Mouse (Mus musculus) hindbrain, embryonic 13.5 days (tissue): Measurements from ENCODE around the gene Stfa2. TPM values are rescaled to one million over a fixed set of nuclear protein-coding genes. Genes with fewer than 3 reads are reported as not detected.
"Not testable (repeated sequence)": the region's sequence is repeated elsewhere in the genome, so short reads cannot be mapped to it uniquely, and the experiment has no call there.

Source experiments
- ATAC-seq: fragments of 200-750 bp; cut with Nextera tagmentation; 2 replicates; pipeline ENCODE4 v1.8.0; 2017; ENCODE audit warnings: moderate TSS enrichment; ENCODE audit not compliant: low FRiP score
- H3K27ac ChIP-seq: fragments of 300-500 bp; sonication (generic); 2 replicates; pipeline ENCODE4 v1.5.1; 2015; ENCODE audit warnings: inconsistent platforms, mild to moderate bottlenecking, moderate library complexity
- H3K27me3 ChIP-seq: fragments of 300-500 bp; sonication (generic); 2 replicates; pipeline ENCODE4 v1.6.1; 2015; ENCODE audit warnings: mild to moderate bottlenecking, inconsistent platforms
- H3K36me3 ChIP-seq: fragments of 300-500 bp; sonication (generic); 2 replicates; pipeline ENCODE4 v1.6.1; 2015; ENCODE audit warnings: mild to moderate bottlenecking, inconsistent platforms
- H3K4me1 ChIP-seq: fragments of 300-500 bp; sonication (generic); replicated peaks from 2 replicates; pipeline ENCODE4 v1.6.1; 2015; ENCODE audit warnings: inconsistent platforms
- H3K4me2 ChIP-seq: fragments of 300-500 bp; sonication (generic); 2 replicates; pipeline ENCODE4 v1.6.1; 2015; ENCODE audit warnings: inconsistent platforms, mild to moderate bottlenecking, moderate library complexity
- H3K4me3 ChIP-seq: fragments of 300-500 bp; sonication (generic); 2 replicates; pipeline ENCODE4 v1.5.1; 2015; ENCODE audit warnings: mild to moderate bottlenecking, inconsistent platforms
- H3K9ac ChIP-seq: fragments of 300-500 bp; sonication (generic); 2 replicates; pipeline ENCODE4 v1.6.1; 2015; ENCODE audit warnings: mild to moderate bottlenecking, inconsistent platforms
- H3K9me3 ChIP-seq: fragments of 300-500 bp; sonication (generic); 2 replicates; pipeline ENCODE4 v1.6.1; 2016; ENCODE audit warnings: inconsistent platforms
- WGBS: fragments of 180-500 bp; shearing (Covaris S2); methylation state at CpG from one replicate; pipeline ENCODE4 v1.1.7; 2015; 5-methylcytosine and 5-hydroxymethylcytosine counted together
- polyA plus RNA-seq: library from polyadenylated mRNA; unstranded; fragments of >200 nt; fragmentation: Nextera tagmentation; extraction: Ambion mirVana; gene quantifications from 2 replicates; pipeline ENCODE4 v1.2.1, GENCODE M21; 2015

Stfa2 gene
- polyA plus RNA-seq, result 0.63 TPM in 1 of 2 replicates, not detected in the other

DNA sequence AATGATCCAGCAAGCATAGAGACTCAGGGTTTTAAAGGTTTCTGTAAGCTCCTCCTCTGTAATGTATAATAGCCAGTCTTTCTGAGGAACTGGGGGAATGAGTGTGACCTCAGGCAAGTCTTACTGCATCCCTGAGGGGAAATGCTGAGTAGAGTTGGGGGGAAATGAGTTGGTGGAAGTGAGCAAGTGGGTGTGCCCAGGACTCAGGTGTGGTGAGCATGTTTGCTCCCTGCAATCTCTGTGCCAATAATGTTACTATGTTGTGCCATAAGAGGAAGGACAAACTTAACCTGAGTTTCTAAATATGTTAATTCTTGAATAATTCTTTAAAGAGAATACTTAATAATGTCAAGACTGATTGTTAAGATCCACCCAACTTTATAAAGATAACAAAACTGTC lies at the start of gene Stfa2:
Gene Stfa2 (minus strand): TSS at position 101 of the 400 bp plus-strand sequence.
- Histone ChIP-seq H3K4me2 (no peak within 1 kb of the TSS), H3K27me3 (no peaks in the 10 kb centered on the region), H3K4me1 (no peaks in the 10 kb centered on the region), H3K9ac (no peak within 1 kb of the TSS), H3K36me3 (no peaks in the 10 kb centered on the region), H3K9me3 (no peaks in the 10 kb centered on the region), H3K4me3 (no peak within 1 kb of the TSS), H3K27ac (no peak within 1 kb of the TSS)
- no peak for ATAC-seq

DNA sequence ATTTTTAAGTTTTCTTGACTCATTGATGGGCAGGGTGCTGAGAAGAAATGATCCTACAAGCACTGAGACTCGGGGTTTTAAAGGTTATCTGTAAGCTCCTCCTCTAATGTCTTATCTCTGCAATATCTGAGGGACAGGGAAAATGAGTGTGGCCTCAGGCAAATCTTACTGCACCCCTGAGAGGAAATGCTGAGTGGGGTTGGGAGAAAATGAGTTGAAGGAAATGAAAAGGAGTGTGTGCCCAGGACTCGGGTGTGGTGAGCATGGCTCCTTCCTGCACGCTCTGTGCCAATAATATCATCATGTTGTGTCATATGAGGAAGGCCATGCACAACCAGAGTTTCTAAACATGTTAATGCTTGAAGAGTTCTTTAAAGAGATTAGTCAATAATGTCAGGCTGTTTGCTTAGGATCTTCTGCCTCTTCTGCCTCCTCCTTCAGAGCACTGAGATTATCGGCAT lies 47.1 kb upstream of the Stfa2 start, which contains the start of gene Stfa3:
Gene Stfa3 (minus strand): TSS at position 51 of the 461 bp plus-strand sequence.
- Histone ChIP-seq H3K9ac (no peak within 1 kb of the TSS), H3K4me3 (no peak within 1 kb of the TSS), H3K9me3 (no peaks in the 10 kb centered on the region), H3K4me2 (no peak within 1 kb of the TSS), H3K27ac (no peak within 1 kb of the TSS), H3K36me3 (no peaks in the 10 kb centered on the region), H3K27me3 (no peaks in the 10 kb centered on the region), H3K4me1 (no peaks in the 10 kb centered on the region)
- ATAC-seq, result no peak
- 94% methylated on average over 4 of the region's 4 CpGs for WGBS

DNA sequence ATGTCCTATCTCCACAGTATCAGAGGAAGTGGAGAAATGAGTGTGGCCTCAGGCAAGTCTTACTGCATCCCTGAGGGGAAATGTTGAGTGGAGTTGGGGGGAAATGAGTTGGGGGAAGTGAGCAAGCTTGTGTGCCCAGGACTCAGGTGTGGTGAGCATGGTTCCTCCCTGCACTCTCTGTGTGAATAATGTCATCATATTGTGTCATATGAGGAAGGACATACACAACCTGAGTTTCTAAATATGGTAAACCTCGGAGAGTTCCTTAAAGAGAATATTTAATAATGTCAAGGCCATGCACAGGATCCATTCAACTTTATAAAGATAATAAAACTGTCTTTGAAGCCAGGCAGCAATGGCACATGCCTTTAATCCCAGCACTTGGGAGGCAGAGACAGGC lies 12.7 kb upstream of the Stfa2 start:
- H3K4me1 ChIP-seq, H3K27ac ChIP-seq, H3K9me3 ChIP-seq, H3K9ac ChIP-seq, H3K4me3 ChIP-seq, H3K27me3 ChIP-seq, H3K36me3 ChIP-seq, H3K4me2 ChIP-seq, ATAC-seq: not testable (repeated sequence)
- 94% methylated on average over 1 of the region's 1 CpGs for WGBS

DNA sequence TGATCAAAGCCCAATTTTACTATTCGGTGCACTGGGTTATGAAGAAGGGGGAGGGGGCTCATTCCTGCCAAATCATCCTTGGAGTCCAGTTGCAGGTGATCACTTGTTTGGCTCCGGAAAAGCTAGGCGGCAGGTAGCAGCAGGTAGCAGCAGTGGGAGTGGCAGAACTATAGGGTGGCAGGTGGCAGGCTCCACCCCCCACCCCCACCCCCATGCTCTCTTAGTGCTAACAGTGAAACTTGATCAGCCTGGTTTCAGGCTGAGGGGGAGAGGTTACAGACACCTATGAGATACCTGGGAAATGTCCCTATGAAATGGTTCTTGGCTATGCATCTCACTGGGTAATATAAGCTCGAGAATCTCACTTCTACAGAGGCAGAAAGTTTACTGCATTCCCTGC lies 19.2 kb downstream of the Stfa2 start:
- 28% methylated on average over 4 of the region's 4 CpGs for WGBS
- Histone ChIP-seq H3K36me3 (no peaks in the 10 kb centered on the region), H3K4me1 (no peaks in the 10 kb centered on the region), H3K27ac (no peak overlapping the region), H3K4me2 (no peak overlapping the region), H3K9ac (no peak overlapping the region), H3K9me3 (no peaks in the 10 kb centered on the region), H3K27me3 (no peaks in the 10 kb centered on the region), H3K4me3 (no peak overlapping the region)
- no peak for ATAC-seq

DNA sequence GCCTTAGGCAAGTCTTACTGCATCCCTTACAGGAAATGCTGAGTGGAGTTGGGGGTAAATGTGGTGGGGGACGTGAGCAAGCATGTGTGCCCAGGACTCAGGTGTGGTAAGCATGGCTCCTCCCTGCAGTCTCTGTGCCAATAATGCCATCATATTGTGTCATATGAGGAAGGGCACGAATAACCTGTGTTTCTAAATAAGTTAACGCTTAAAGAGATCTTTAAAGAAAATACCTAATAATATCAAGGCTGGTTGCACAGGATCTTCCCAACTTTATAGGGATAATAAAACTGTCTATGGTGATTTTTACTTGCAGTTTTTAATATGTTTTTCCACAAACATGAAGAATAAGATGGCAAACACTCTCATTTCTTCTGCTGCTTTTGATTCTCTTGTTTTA lies 40.6 kb downstream of the Stfa2 start, which contains the start of gene BC100530:
Gene BC100530 (minus strand): TSS at position 101 of the 400 bp plus-strand sequence.
- not testable (repeated sequence) for H3K4me2 ChIP-seq, H3K9me3 ChIP-seq, H3K4me3 ChIP-seq, H3K9ac ChIP-seq, ATAC-seq, H3K27me3 ChIP-seq, H3K36me3 ChIP-seq, H3K27ac ChIP-seq, H3K4me1 ChIP-seq
- 91% methylated on average over 3 of the region's 3 CpGs for WGBS

Other genes starting within 250 kb of the Stfa2 start
- 1.4 TPM in 1 of 2 replicates, not detected in the other for gene Gm5483, start 224.2 kb downstream of the Stfa2 start, polyA plus RNA-seq
- gene Gm5416, start 198.1 kb downstream of the Stfa2 start, polyA plus RNA-seq, result not detected in 2 replicates
- 0.47 TPM in 1 of 2 replicates, not detected in the other for gene 2010005H15Rik, start 187.0 kb downstream of the Stfa2 start, polyA plus RNA-seq
- 1.9 and 2.4 TPM in 2 replicates for gene Stfa1, start 131.5 kb downstream of the Stfa2 start, polyA plus RNA-seq
- not detected in 2 replicates for gene BC117090, start 74.1 kb downstream of the Stfa2 start, polyA plus RNA-seq
- gene BC100530, start 40.7 kb downstream of the Stfa2 start, polyA plus RNA-seq, result 1.7 and 3.0 TPM in 2 replicates
- gene Stfa3, start 46.9 kb upstream of the Stfa2 start, polyA plus RNA-seq, result not detected in 2 replicates
- not detected in 2 replicates for gene Casr, start 153.7 kb upstream of the Stfa2 start, polyA plus RNA-seq